Mouse (Mus musculus): ENCODE data around the gene Trim7.

GRCm38 (mm10) chr11:48808737-48809433, 17.1 kb upstream of the Trim7 start:
- no peak for TF ChIP-seq POLR2A (IDR thresholded peaks at IDR 0.05; ENCODE audit: borderline replicate concordance, control insufficient read depth, low read depth, low read length)
- no peak for TF ChIP-seq CTCF (IDR thresholded peaks at IDR 0.05; ENCODE audit: control insufficient read depth, insufficient read depth, low read length)

Measured in bone marrow, adult 2 months (tissue).